Mouse (Mus musculus): ENCODE data around the gene Rassf7. TPM values are rescaled to one million over a fixed set of nuclear protein-coding genes. Genes with fewer than 3 reads are reported as not detected.
"Not testable (repeated sequence)": the region's sequence is repeated elsewhere in the genome, so short reads cannot be mapped to it uniquely, and the experiment has no call there.

Gene Rassf7
- polyA plus RNA-seq, 1 experiment = 54.5 TPM

DNA sequence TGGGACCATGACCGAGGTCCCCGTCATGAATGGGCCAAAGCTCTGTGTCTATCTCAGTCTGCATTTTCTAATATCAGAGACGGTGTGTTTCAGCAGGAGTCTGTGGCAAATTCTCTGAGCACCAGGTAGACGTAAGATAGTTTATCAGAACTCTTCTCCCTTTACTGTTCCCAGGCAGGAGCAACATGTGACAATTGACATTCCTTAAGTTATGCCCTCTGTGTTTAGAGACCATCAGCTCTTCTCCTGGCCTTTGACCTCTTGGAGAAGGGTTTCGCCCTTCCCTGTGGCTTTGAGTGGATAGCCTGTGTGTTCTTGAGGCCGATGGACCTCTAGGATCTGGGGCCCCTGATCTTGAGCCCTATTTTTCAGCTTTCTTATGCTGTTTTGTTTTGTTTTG, 14.0 kb downstream of the Rassf7 start:
- Histone ChIP-seq H3K4me3 (peak overlapping the region; percentile 80), H3K4me2 (ENCODE audit: low read depth) (peak overlapping the region; percentile 97), H3K27me3 (ENCODE audit: control insufficient read depth, insufficient read depth, insufficient read length) (no peaks in the 10 kb centered on the region), H3K79me2 (ENCODE audit: control insufficient read depth, insufficient read depth) (peaks cover 58% of the 10 kb centered on the region), H3K36me3 (ENCODE audit: control insufficient read depth, insufficient read depth) (peaks cover 29% of the 10 kb centered on the region), H3ac (ENCODE audit: control insufficient read depth, insufficient read length) (peak overlapping the region; percentile 75)
- TF ChIP-seq CEBPB (IDR thresholded peaks at IDR 0.05; ENCODE audit: insufficient read depth, poor library complexity, severe bottlenecking) (no peak), SRF (IDR thresholded peaks at IDR 0.05; ENCODE audit: control insufficient read depth, insufficient read length, low read depth) (no peak), E2F4 (IDR thresholded peaks at IDR 0.05; ENCODE audit: insufficient read depth) (no peak), USF1 (IDR thresholded peaks at IDR 0.05; ENCODE audit: low read depth) (no peak), MAX (IDR thresholded peaks at IDR 0.05; ENCODE audit: low read depth) (no peak), TCF12 (IDR thresholded peaks at IDR 0.05; ENCODE audit: insufficient read depth, poor library complexity, severe bottlenecking) (no peak), POLR2A (IDR thresholded peaks at IDR 0.05; ENCODE audit: insufficient read length, low read depth) (no peak), MYOG (IDR thresholded peaks at IDR 0.05; ENCODE audit: control insufficient read depth in 1 of 3, insufficient read depth in 1 of 3, insufficient read length in 2 of 3, low read depth in 2 of 3) (no peak), MYOD1 (IDR thresholded peaks at IDR 0.05; ENCODE audit: control insufficient read depth in 1 of 3, insufficient read length in 2 of 3, low read depth in 2 of 3) (no peak), REST (IDR thresholded peaks at IDR 0.05; ENCODE audit: insufficient read depth, insufficient read length) (no peak), POLR2AphosphoS2 (IDR thresholded peaks at IDR 0.05; ENCODE audit: insufficient read length, low read depth) (no peak)

DNA sequence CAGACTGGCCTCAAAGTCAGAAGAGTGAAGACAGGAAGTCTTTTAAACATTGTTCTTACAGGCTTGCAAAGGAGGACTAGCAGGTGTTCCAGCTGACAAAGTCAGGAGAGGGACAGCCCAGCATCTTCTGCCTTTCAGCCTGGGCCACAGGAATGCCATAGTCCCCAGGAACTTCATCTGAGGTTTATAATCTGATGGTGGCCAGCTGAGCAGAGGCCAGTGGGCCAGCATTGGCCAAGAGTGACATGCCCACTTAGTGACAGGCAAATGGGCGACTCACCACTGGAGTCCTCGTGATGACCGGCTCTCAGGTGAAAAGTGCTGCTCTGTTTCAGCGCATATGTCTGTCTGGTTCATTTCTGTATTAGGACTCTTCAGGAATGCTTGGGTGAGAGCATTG, 14.9 kb downstream of the Rassf7 start:
- Histone ChIP-seq H3K4me2 (ENCODE audit: low read depth) (peak overlapping the region; percentile 97), H3ac (ENCODE audit: control insufficient read depth, insufficient read length) (no peak overlapping the region), H3K36me3 (ENCODE audit: control insufficient read depth, insufficient read depth) (peaks cover 37% of the 10 kb centered on the region), H3K4me3 (peak overlapping the region; percentile 80), H3K27me3 (ENCODE audit: control insufficient read depth, insufficient read depth, insufficient read length) (no peaks in the 10 kb centered on the region), H3K79me2 (ENCODE audit: control insufficient read depth, insufficient read depth) (peaks cover 64% of the 10 kb centered on the region)
- TF ChIP-seq MAX (IDR thresholded peaks at IDR 0.05; ENCODE audit: low read depth) (no peak), POLR2AphosphoS2 (IDR thresholded peaks at IDR 0.05; ENCODE audit: insufficient read length, low read depth) (no peak), TCF3 (IDR thresholded peaks at IDR 0.05; ENCODE audit: insufficient read length, low read depth) (no peak), SRF (IDR thresholded peaks at IDR 0.05; ENCODE audit: control insufficient read depth, insufficient read length, low read depth) (no peak), MYOD1 (IDR thresholded peaks at IDR 0.05; ENCODE audit: control insufficient read depth in 1 of 3, insufficient read length in 2 of 3, low read depth in 2 of 3) (no peak), REST (IDR thresholded peaks at IDR 0.05; ENCODE audit: insufficient read depth, insufficient read length) (no peak), MYOG (IDR thresholded peaks at IDR 0.05; ENCODE audit: control insufficient read depth in 1 of 3, insufficient read depth in 1 of 3, insufficient read length in 2 of 3, low read depth in 2 of 3) (peak in 1 of 3 experiments; percentile 71), USF1 (IDR thresholded peaks at IDR 0.05; ENCODE audit: low read depth) (no peak), CEBPB (IDR thresholded peaks at IDR 0.05; ENCODE audit: insufficient read depth, poor library complexity, severe bottlenecking) (no peak)

GRCm38 (mm10) chr7:141231111-141231510, 15.5 kb downstream of the Rassf7 start:
- Histone ChIP-seq H3K79me2 (ENCODE audit: control insufficient read depth, insufficient read depth) (peaks cover 67% of the 10 kb centered on the region), H3K27me3 (ENCODE audit: control insufficient read depth, insufficient read depth, insufficient read length) (no peaks in the 10 kb centered on the region), H3ac (ENCODE audit: control insufficient read depth, insufficient read length) (no peak overlapping the region), H3K4me2 (ENCODE audit: low read depth) (peak overlapping the region; percentile 97), H3K4me3 (no peak overlapping the region), H3K36me3 (ENCODE audit: control insufficient read depth, insufficient read depth) (peaks cover 38% of the 10 kb centered on the region)
- TF ChIP-seq E2F4 (IDR thresholded peaks at IDR 0.05; ENCODE audit: insufficient read depth) (no peak), MYOG (IDR thresholded peaks at IDR 0.05; ENCODE audit: control insufficient read depth in 1 of 3, insufficient read depth in 1 of 3, insufficient read length in 2 of 3, low read depth in 2 of 3) (no peak), USF1 (IDR thresholded peaks at IDR 0.05; ENCODE audit: low read depth) (no peak), CEBPB (IDR thresholded peaks at IDR 0.05; ENCODE audit: insufficient read depth, poor library complexity, severe bottlenecking) (no peak), MAX (IDR thresholded peaks at IDR 0.05; ENCODE audit: low read depth) (no peak), MYOD1 (IDR thresholded peaks at IDR 0.05; ENCODE audit: control insufficient read depth in 1 of 3, insufficient read length in 2 of 3, low read depth in 2 of 3) (no peak), TCF12 (IDR thresholded peaks at IDR 0.05; ENCODE audit: insufficient read depth, poor library complexity, severe bottlenecking) (no peak), SRF (IDR thresholded peaks at IDR 0.05; ENCODE audit: control insufficient read depth, insufficient read length, low read depth) (no peak)

GRCm38 (mm10) chr7:141231551-141231950, 15.9 kb downstream of the Rassf7 start:
- TF ChIP-seq MAX (IDR thresholded peaks at IDR 0.05; ENCODE audit: low read depth) = no peak
- no peak for TF ChIP-seq REST (IDR thresholded peaks at IDR 0.05; ENCODE audit: insufficient read depth, insufficient read length)
- TF ChIP-seq TCF12 (IDR thresholded peaks at IDR 0.05; ENCODE audit: insufficient read depth, poor library complexity, severe bottlenecking) = no peak
- TF ChIP-seq MYOD1 (IDR thresholded peaks at IDR 0.05; ENCODE audit: control insufficient read depth in 1 of 3, insufficient read length in 2 of 3, low read depth in 2 of 3) = no peak
- no peak for TF ChIP-seq USF1 (IDR thresholded peaks at IDR 0.05; ENCODE audit: low read depth)
- peaks cover 68% of the 10 kb centered on the region for H3K79me2 ChIP-seq (ENCODE audit: control insufficient read depth, insufficient read depth)

GRCm38 (mm10) chr7:141250486-141250885, 34.8 kb downstream of the Rassf7 start:
- H3K27me3 ChIP-seq (ENCODE audit: control insufficient read depth, insufficient read depth, insufficient read length); H3K4me3 ChIP-seq; H3K79me2 ChIP-seq (ENCODE audit: control insufficient read depth, insufficient read depth); H3ac ChIP-seq (ENCODE audit: control insufficient read depth, insufficient read length); H3K4me2 ChIP-seq (ENCODE audit: low read depth): not testable (repeated sequence)
- H3K36me3 ChIP-seq (ENCODE audit: control insufficient read depth, insufficient read depth) = peaks cover 50% of the 10 kb centered on the region

More at GRCm38 (mm10) chr7:141231551-141231950, 15.9 kb downstream of the Rassf7 start:
- Histone ChIP-seq H3K27me3 (ENCODE audit: control insufficient read depth, insufficient read depth, insufficient read length) (no peaks in the 10 kb centered on the region), H3K4me2 (ENCODE audit: low read depth) (no peak overlapping the region), H3ac (ENCODE audit: control insufficient read depth, insufficient read length) (no peak overlapping the region), H3K36me3 (ENCODE audit: control insufficient read depth, insufficient read depth) (peaks cover 38% of the 10 kb centered on the region), H3K4me3 (no peak overlapping the region)
